Mouse (Mus musculus) spleen, adult 12 weeks (tissue): ENCODE measurements around the gene Taok3.

Source experiments
- DNase-seq: peaks from one replicate; pipeline ENCODE4 v3.0.0; 2022; ENCODE audit warnings: low spot score

Taok3 gene

DNA sequence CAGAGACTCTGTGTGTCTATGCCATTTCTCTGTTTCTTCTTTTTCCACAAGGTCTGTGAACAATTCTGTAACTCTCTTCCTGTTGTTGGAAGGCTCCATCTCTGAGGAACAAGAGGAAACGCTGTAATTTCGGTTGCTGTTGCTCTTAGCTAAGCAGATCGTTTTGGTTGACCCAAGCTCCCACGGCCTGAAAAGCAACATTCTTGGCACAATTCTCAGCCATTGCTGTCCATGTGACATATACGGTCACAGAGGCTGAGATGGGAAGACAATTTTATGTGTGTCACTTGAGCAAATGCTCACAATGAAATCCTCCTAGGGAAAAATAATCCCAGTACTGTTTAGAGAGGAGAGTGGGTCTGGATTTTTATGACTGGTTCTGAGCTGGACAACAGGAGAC, 62.0 kb downstream of the Taok3 start:
- DNase-seq: no peak

DNA sequence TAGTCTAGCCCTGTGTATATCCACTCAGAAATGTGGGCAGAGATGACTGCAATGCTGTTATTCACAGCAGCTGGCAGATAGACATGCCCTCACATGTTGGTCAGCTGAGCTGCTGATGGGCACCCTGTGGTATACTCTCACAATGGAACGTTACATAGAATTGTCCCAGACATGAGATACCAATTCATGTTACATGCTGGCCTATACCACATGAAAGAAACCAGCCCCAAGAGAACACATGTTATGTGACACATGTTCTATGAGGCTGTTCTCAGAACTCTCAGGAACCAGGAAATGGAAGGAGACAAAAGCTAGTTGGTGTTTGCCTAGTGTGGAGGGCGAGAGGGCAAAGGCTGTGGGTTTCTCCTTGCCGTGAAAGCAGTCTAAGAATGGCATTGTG, 62.5 kb downstream of the Taok3 start:
- no peak for DNase-seq

DNA sequence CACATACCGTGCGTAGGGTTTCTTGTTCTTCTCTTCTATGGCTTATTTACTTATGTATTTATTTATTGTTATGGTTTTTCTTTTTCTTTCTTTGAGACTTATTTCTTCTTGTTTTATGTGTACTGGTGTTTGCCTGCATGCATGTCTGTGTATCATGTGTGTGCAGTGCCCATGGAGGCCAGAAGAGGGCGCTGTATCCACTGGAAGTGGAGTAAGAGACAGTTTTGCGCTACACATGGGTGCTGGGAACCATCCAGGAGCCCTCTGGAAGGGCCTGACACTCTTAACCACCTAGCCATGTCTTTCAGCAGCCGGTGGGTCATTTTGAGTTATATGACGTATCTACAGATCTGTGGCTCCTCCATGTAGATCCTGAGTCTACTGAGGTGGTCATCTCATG, 64.9 kb downstream of the Taok3 start:
- DNase-seq: no peak

DNA sequence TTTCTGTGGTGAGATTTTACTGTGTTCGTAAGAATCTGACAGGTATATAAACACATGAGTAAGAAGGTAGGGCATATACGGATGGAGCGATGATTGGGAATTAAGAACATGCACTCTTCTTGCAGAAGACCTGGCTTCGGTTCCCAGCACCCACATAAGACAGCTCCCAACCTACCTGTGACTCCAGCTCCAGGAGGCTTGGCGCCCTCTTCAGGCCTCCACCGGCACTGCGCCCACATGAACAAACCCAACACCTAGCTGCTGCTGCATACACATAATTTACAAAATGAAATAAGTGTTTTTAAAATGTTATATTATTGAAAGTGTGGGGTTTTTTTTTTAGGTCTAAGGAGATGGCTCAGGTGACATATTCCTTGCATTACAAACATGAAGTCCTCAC, 65.7 kb downstream of the Taok3 start:
- DNase-seq: no peak

- DNase-seq: no peak
These were observed 72.1 kb downstream of the Taok3 start for GRCm38 (mm10) chr5:117192061-117192460.

GRCm38 (mm10) chr5:117193748-117194147, 73.8 kb downstream of the Taok3 start:
- no peak for DNase-seq

- no peak for DNase-seq
These were observed 74.7 kb downstream of the Taok3 start for GRCm38 (mm10) chr5:117194672-117195071.

GRCm38 (mm10) chr5:117196551-117196950, 76.6 kb downstream of the Taok3 start:
- DNase-seq: no peak

- no peak for DNase-seq
These were observed 78.5 kb downstream of the Taok3 start for GRCm38 (mm10) chr5:117198390-117198789.

DNA sequence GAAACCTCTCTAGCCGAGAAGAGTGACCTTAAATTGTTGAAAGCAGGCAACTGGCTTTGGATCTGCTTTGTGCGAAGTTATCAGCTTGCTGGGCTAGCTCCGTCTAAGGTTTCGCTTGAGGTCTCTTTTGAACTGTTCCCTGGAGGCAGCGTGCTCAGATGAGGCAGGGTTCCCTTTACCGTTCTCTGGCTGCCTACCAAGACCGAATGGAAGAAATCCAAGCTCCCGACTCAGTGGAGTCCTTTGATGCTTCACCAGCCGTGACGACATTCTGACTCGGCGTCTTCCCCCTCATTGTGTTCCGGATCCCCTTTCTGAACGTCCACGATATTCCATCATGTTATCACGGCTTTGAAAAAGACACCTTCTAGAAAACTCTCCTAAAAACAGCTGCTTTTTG, 87.4 kb downstream of the Taok3 start:
- no peak for DNase-seq

- DNase-seq: no peak
These were observed 94.1 kb downstream of the Taok3 start for GRCm38 (mm10) chr5:117214016-117214415.

- no peak for DNase-seq
These were observed 111.1 kb downstream of the Taok3 start for GRCm38 (mm10) chr5:117231059-117231458.

- no peak for DNase-seq
These were observed 116.6 kb downstream of the Taok3 start for GRCm38 (mm10) chr5:117236540-117236939.

DNA sequence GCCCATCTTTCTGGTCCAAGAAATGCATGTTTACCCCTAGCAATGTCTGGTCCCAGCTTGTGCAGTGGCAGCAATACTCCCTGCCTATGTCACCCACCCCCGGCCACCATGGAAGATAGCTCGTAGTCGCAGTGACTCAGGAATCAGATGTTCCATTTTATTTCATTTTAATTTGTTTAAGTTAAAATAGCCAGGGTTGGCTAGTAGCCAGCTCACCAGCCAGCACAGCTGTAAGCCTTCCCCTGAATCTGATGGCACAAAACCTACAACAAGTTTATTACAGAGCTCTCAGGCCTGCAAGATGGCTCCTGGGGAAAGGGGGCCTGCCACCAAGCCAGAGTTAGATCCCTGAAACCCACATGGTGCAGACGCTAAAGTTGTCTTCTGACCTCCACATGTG, 119.2 kb downstream of the Taok3 start:
- DNase-seq: no peak

DNA sequence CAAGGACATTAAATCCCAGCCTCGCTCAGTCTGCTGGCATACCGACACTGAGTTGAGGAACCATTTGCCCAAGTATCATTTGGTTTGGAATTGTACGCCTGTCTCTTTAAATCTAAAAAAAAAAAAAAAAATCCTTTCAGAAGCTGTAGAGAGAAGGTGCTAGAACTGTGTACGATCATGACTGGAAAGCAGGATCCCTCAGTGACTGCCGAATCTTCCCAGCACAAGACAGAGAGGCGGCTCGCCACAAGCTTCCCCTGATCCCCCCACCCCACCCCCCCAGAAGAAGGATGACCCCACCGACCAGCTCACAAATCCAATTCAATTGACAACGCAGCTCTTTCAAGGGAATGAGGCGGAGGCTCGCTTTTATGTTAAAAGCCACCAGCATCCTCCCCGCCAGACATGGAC, 120.4 kb downstream of the Taok3 start:
- DNase-seq: no peak

DNA sequence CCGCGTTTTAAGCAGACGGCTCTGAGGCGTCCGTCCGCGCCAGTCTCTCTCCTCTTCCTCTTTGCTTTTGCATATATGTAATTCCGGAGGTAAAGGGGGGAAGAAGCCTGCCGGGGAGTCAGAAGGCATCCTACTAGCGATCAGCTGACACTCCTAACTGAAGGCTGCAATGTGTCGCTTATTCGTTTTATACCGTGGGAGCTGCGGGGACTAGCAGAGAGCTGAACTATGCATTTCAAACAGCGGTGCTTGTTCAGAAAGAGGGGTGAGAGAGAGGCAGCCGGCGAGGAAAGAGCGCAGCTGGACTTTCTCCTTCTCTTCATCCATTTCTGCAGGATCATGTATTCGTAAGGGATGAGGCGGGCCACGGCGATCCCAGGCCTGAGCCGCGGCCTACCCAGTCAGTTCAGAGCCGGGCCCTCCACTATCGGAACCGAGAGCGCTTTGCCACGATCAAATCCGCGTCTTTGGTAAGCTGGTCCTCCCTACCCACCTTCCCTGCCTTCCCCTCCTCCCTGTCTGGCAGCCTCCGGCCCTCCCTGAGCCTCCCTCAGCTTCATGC, 120.9 kb downstream of the Taok3 start:
- no peak for DNase-seq

DNA sequence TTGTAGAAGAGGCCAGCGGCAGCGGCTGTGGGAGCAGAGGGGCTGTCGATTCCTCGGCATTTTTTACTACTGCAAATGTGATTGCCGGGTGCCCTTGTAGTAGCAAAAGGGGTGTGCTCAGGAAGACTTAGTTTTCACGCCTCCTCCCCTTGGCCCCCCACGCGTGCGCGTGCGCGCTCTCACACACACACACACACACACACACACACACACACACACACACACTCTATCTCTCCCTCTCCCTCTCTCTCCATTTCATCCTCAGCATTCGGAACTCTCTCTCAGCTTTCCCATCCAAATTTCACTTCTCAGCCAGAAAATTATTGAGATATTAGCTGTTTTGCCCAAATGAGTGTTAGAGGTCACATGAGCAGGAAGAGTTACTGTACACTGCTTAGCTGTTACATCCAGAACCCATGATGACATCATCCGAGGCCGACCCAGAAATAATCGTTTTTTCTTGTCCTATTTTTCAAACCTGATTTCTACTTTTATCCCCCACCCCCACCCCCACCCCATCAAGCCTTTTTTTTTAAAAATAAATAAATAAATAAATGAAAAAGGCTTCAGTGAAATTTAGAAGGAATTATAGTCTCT, 122.1 kb downstream of the Taok3 start:
- DNase-seq: no peak

GRCm38 (mm10) chr5:117242671-117243478, 122.9 kb downstream of the Taok3 start:
- no peak for DNase-seq

- no peak for DNase-seq
These were observed 125.2 kb downstream of the Taok3 start for GRCm38 (mm10) chr5:117245170-117245569.

GRCm38 (mm10) chr5:117248351-117248750, 128.4 kb downstream of the Taok3 start:
- no peak for DNase-seq

DNA sequence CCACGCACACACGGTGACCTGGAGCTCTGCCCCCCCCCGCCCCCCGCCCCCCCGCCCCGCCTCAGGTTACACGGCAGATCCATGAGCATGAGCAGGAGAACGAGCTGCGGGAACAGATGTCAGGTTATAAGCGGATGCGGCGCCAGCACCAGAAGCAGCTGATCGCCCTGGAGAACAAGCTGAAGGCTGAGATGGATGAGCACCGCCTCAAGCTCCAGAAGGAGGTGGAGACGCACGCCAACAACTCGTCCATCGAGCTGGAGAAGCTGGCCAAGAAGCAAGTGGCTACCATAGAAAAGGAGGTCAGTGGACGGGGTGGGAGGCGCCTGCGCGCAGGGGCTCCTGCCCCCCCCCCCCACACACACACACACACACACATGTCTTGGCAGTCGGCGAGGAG, 130.9 kb downstream of the Taok3 start:
- no peak for DNase-seq

DNA sequence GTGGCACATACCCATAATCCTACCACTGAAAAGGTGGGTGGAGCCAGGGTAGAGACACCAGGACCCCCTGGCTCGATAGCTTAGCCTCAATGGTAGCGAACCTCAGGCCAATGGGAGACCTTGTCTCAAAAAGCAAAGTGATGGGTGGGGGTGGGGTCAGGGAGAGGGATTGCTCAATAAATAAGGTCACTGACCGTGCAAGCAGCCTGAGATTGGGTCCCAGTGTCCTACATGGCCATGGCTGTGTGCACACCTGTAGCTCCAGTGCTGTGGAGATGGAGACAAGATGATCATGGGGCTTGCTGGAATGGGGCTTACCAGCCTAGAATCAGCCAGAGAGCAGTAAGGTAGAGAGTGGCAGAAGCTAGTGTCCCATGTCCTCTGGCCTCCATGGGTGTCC, 131.8 kb downstream of the Taok3 start:
- no peak for DNase-seq

- DNase-seq: no peak
These were observed 138.3 kb downstream of the Taok3 start for GRCm38 (mm10) chr5:117258276-117258675.

GRCm38 (mm10) chr5:117263566-117263965, 143.6 kb downstream of the Taok3 start:
- no peak for DNase-seq
